Mouse (Mus musculus): ENCODE measurements around the gene Olfr1331. TPM values are rescaled to one million over a fixed set of nuclear protein-coding genes. Genes with fewer than 3 reads are reported as not detected.
"Not testable (repeated sequence)": the region's sequence is repeated elsewhere in the genome, so short reads cannot be mapped to it uniquely, and the experiment has no call there.

Gene Olfr1331
- total RNA-seq (2021): not detected

DNA sequence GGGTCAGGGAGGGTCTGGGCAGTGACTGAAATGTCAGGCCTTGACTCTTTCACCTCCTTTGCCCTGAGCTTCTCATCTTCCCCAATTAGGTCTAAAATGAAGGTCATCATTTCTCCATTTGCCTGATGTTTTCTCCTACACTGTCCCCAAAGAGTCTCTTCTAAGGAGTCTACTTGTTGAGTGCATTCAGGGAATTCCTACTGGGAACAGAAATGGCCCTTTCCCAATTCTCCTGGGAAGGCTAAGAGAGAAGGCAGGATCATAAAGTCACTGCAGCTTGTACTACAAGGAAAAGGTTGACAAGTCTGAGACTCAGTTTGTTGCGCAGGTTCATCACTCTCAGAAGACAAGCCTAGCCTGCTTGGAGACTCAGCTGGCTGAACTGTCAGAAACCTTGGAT lies at the start of gene Olfr1331:
Olfr1331 (plus strand) TSS at position 301 of the 400 bp plus-strand sequence.
- DNase-seq: no peak

- DNase-seq: peak in 1 of 2 experiments; percentile 3
Observed at GRCm38 (mm10) chr4:118818921-118819320, 45.5 kb upstream of the Olfr1331 start.

GRCm38 (mm10) chr4:118836179-118836578 lies 28.3 kb upstream of the Olfr1331 start, which contains the start of gene Olfr1333:
Gene Olfr1333, minus strand, starts transcription at chr4:118836279.
- DNase-seq: no peak

DNA sequence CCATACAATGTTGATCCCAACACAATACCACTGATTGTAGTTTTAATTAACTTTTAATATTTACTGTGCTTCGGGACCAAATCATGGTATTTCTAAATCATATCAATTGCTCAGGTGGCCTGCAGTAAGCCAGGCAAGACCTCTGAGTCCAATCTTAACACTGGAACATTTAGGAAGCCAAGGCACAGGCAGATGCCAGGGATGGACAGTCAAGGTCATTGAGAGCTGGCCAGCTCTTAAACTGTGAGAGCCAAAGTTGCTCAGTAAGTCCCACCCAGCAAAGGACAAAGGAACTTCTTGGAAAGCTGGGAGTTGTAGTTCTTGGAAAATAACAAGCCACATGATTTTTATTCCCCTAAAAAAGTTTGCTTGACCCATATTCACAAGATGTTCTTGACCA lies 2.7 kb upstream of the Olfr1331 start:
- DNase-seq: no peak

- no peak for DNase-seq
Observed at GRCm38 (mm10) chr4:118862704-118863103, 1.7 kb upstream of the Olfr1331 start.

GRCm38 (mm10) chr4:118867566-118867965 lies 3.1 kb downstream of the Olfr1331 start:
- DNase-seq: no peak

DNA sequence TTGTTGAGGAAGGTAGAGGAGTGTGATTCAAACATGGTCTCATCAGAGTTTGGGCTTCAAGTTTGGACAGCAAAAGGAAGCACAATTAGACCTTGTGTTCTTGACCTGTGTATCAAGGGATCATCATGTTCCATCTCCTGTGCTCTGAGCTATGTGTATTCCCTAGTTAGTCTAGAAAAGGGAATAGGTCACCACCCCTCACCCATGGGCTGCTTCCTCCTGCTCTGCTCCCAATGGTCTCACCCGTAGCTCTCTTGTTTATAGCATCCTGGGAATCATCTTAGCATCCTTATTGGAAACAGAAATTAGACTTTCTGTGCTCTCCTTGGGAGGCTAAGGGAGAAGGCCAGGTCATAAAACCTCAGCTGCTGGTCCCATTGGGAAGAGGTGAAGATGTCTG lies 23.8 kb downstream of the Olfr1331 start, which contains the start of gene Olfr1330:
Olfr1330 (plus strand) TSS at position 301 of the 400 bp plus-strand sequence.
- DNase-seq: no peak

- no peak for DNase-seq
Observed at GRCm38 (mm10) chr4:118901981-118902380, 37.5 kb downstream of the Olfr1331 start.

DNA sequence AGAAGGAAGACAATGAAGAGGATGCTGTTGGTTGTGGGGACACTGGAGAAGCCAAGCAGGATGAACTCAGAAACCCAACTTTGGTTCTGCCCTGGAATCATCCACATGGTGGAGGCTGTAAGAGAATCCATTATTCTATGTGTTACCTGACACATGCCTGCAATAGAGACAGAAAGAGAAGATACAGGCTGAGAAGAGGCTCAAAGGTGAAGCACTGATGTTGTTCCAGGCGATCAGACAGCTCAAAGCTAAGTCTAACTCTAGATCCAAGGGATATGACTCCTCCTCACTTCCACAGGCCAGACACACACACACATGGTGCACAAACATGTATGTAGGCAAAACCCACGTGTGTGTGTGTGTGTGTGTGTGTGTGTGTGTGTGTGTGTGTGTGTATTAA lies 52.9 kb downstream of the Olfr1331 start, which contains the start of gene Olfr1329:
Olfr1329 (minus strand) TSS at position 101 of the 400 bp plus-strand sequence.
- not testable (repeated sequence) for DNase-seq

Other genes with a start within 250 kb of the Olfr1331 start
- under 1 TPM; 0.78 to 0.90 TPM for gene Cfap57, start 243.9 kb upstream of the Olfr1331 start, total RNA-seq (2021)
- gene Ebna1bp2, start 243.8 kb upstream of the Olfr1331 start, total RNA-seq (2021): 10 to 100 TPM; 61.8 to 64.2 TPM
- gene Olfr62, start 205.7 kb upstream of the Olfr1331 start, total RNA-seq (2021): not detected
- not detected for gene Olfr1342, start 171.9 kb upstream of the Olfr1331 start, total RNA-seq (2021)
- gene Olfr1341, start 161.1 kb upstream of the Olfr1331 start, total RNA-seq (2021): not detected
- not detected for gene Olfr1340, start 144.5 kb upstream of the Olfr1331 start, total RNA-seq (2021)
- gene Olfr1339, start 132.5 kb upstream of the Olfr1331 start, total RNA-seq (2021): not detected
- gene Olfr1338, start 105.9 kb upstream of the Olfr1331 start, total RNA-seq (2021): not detected
- not detected for gene Olfr1337, start 82.1 kb upstream of the Olfr1331 start, total RNA-seq (2021)
- gene Olfr1335, start 54.7 kb upstream of the Olfr1331 start, total RNA-seq (2021): not detected
- gene Olfr1333, start 28.4 kb upstream of the Olfr1331 start, total RNA-seq (2021): not detected
- gene Olfr1330, start 23.9 kb downstream of the Olfr1331 start, total RNA-seq (2021): not detected
- not detected for gene Olfr1329, start 52.8 kb downstream of the Olfr1331 start, total RNA-seq (2021)
- gene Olfr1328, start 74.0 kb downstream of the Olfr1331 start, total RNA-seq (2021): not detected
- under 1 TPM; 0.15 to 0.88 TPM for gene Lao1, start 96.9 kb downstream of the Olfr1331 start, total RNA-seq (2021)
- 100 to 1,000 TPM in 1 of 2 experiments, 10 to 100 TPM in 1; 76.1 to 104 TPM for gene Slc2a1, start 244.1 kb downstream of the Olfr1331 start, total RNA-seq (2021)